Mouse (Mus musculus): ENCODE measurements around the gene Syt12. TPM values are rescaled to one million over a fixed set of nuclear protein-coding genes. Genes with fewer than 3 reads are reported as not detected.

The Syt12 gene
- total RNA-seq, 1 experiment from 2014 or later = not detected

DNA sequence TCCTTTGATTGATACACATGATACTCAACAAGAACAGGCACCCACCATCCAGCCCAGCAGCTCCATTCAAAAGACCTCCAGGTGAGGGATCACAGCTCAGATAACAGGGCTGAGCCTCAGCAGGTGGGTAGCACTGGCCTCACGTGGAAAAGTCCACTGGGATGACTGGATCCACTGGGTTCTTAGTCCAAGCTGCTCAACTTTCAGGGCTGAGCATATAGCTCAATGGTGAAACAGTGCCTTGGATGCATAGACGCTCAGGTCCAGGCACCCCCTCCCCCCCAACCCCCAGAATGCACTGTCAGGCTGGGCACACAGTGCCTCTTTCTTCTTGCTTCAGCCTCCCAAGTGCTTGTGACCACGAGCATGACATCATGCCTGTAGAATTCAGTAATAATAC is 54.2 kb downstream of the Syt12 start:
- no peak for ATAC-seq (replicated peaks; ENCODE audit: insufficient number of reproducible peaks, low FRiP score, low TSS enrichment, poor library complexity, severe bottlenecking)

DNA sequence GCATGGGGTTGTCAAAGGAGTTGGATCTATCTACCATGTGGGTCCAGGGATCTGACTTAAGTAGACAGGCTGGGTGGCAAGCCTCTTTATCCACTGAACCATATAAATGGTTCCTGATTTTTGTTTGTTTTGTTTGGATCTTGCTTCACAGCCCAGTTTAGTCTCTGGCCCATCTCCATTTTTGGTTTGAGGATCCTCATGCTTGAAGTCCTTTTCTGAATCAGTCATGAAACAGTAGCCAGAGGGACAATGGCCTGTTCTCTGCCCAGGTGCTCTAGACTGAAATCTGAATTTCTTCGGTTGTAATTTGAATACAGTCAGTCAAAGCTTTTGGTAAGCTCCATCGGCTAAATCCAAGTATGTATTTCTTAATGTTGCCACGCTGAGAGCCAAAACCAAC is 54.7 kb downstream of the Syt12 start:
- no peak for ATAC-seq (replicated peaks; ENCODE audit: insufficient number of reproducible peaks, low FRiP score, low TSS enrichment, poor library complexity, severe bottlenecking)

DNA sequence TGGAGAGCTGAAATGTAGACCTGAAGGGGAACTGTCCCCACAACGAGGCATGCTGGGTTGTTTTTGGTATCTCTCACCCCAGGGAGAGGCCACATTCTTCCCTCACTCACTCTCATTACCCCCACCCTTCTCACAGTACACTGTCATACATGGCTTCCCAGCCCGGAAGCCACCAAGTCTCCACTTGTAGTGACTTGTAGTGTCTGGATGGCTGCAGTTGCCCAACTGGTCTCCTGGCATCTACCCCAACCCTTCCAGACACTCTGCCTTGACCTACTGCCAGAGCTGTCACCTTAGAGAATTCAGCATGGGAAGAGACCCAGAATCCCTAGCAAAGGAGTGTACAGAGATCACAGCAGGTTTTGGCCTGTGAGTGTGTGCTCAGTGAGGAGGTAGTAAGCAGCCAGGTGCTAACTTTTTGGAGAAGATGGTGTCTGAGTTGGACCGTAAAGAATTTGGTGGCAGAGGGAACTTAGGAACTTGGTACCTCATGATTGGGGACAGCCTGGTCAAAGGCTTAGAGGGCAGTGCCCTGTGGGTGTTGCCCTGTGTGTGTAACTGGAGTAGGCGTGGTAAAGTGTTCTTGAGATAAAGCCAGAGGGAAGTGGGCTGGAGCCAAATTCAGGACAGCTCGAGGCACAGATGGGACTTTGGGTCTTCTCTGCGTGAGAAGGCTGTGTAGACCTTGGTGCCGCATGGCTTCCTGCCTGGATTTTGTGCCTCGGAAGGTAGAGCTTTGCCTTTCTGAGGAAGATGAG is 56.9 kb downstream of the Syt12 start:
- no peak for ATAC-seq (replicated peaks; ENCODE audit: insufficient number of reproducible peaks, low FRiP score, low TSS enrichment, poor library complexity, severe bottlenecking)

DNA sequence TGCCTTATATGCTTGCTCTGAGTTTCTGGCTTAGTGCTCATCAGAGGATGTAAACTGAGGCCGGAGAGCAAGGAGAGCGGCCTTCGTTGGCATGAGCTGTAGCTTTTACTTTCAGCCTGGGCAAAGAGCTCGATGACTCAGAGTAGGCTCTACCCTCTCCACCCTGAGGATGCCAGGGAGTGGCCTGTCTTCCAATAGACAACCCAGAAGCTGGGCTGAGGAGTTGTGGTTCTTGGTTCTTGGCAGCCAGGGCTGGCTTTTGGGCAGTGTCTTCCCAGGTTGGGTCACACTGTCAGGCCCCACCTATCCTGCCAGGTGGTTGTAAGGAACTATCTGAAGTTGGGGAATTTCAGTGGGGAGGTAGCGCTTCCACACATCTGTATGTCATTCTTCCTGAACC is 57.5 kb downstream of the Syt12 start:
- ATAC-seq (replicated peaks; ENCODE audit: insufficient number of reproducible peaks, low FRiP score, low TSS enrichment, poor library complexity, severe bottlenecking) = no peak

DNA sequence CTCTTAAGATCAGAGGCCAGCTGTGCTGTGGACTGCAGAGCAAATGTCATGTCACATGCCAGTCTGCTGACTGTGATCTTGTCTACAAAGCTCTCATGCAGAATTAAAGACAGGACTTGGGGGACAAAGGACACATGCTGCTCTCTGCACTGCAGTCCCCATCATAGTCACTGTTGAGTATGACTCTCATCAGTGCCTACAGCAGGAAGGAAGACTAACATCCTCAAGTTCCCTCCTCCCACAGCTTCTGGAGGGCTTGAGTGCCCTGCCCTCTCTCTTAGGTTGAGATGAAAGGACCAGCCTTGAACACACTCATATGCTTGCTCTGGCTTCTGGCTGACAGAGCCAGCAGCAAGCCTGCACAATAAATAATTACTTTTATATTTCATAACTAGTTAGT is 59.5 kb downstream of the Syt12 start:
- no peak for ATAC-seq (replicated peaks; ENCODE audit: insufficient number of reproducible peaks, low FRiP score, low TSS enrichment, poor library complexity, severe bottlenecking)

DNA sequence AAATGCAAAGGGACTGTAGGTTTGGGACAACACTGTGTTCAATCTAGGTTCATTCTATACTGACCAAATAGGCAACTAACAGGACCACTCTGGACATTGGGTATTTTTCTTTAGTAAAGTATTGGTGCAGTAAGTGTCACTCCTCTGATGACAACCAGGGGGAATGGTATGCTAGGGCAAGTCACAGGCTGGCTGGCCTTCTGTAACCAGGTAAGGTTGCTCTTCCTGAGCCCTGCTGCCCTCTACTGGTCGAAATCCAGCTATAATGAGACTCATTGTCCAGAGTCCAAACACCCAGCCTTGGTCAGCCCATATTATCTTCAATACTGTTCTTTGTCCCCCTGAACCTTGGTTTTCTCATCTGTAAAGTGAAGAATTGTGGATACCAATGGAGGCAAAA is 60.1 kb downstream of the Syt12 start:
- peak; percentile 90 for ATAC-seq (replicated peaks; ENCODE audit: insufficient number of reproducible peaks, low FRiP score, low TSS enrichment, poor library complexity, severe bottlenecking)

DNA sequence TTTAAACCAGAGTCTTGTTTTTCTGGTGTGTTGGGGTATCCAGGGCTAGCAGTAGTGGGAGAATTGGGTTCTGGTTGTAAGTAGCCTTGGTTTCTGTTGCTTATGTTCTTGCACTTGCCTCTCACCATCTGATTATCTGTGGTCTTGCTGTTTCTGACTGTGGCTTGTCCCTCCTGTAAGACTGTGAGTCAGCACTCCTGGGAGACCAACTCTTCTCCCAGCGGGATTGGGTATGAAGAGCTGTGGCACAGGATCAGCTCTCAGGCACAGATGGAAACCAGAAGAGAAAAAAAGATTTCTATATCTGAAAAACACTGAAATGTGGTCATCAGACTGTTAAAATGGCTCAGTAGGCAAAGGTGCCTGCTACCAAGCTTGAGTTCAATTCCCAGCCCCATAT is 62.6 kb downstream of the Syt12 start:
- no peak for ATAC-seq (replicated peaks; ENCODE audit: insufficient number of reproducible peaks, low FRiP score, low TSS enrichment, poor library complexity, severe bottlenecking)

DNA sequence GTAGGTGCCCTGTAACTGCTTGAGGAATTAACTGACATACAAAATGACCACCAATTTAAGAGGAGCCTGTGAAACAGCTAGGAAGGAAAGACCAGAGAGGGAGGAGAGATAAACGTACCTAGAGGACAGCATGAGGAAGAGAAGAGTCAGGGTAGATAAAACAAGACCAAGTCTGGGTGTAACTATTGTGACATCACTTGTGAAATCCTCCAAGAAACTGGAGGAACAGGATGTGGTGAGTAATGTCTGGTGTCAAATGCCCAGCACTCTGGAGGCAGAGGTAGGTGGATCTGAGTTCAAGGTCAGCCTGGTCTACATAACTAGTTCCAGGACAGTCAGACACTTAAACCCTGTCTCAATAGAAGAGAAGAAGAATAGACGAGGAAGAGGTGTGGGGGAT is 68.2 kb downstream of the Syt12 start:
- peak; percentile 95 for ATAC-seq (replicated peaks; ENCODE audit: insufficient number of reproducible peaks, low FRiP score, low TSS enrichment, poor library complexity, severe bottlenecking)

DNA sequence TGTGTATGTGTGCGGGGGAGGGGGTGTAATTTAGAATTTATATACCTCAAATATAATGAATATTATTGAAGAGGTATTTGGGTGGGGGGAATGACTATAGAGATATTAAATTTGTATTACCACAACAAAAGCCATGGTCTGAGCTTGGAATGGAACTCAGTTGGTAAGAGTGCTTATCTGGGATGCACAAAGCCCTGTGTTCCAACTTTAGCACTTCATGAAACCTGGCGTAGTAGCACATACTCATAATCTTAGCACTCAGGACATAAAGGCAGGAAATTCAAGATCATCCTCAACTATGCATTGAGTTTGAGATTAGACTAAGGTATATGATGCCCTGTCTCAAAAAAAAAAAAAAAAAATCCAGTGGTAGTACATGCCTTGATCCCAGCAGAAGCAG is 72.4 kb downstream of the Syt12 start:
- no peak for ATAC-seq (replicated peaks; ENCODE audit: insufficient number of reproducible peaks, low FRiP score, low TSS enrichment, poor library complexity, severe bottlenecking)

DNA sequence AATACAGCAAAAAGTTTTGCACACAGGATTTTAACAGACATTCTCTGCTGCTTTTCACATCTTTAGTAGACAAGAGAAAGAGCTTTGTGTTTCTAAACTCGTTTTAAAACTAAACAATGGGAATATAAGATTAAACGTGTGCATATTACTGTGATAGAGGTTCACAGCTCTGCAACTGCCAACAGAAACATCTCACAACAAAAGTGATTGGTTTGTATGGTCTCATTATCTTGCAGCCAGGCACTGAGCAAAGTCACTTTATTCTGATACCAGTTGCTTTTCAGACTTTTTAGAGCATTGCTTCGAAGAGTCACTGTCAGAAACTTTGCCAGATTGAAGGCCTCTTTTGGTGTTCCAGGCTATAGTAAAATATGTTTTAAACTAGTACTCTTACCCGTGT is 78.3 kb downstream of the Syt12 start:
- no peak for ATAC-seq (replicated peaks; ENCODE audit: insufficient number of reproducible peaks, low FRiP score, low TSS enrichment, poor library complexity, severe bottlenecking)

DNA sequence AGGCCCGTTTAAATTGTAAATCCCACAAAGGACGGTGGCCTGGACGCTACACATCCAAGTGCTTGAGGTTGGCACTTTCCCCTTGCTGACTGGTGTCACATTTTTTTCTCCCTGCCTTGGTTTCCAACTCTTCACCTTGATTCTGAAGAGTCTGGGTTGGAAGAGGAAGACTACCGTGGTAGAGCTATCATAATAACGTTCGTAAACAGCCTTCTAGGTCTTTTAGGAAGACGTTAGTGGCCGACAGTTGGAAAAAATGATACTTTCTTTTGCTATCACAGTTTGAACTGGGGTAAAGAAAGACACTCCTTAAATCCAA is 78.7 kb downstream of the Syt12 start:
- no peak for ATAC-seq (replicated peaks; ENCODE audit: insufficient number of reproducible peaks, low FRiP score, low TSS enrichment, poor library complexity, severe bottlenecking)

DNA sequence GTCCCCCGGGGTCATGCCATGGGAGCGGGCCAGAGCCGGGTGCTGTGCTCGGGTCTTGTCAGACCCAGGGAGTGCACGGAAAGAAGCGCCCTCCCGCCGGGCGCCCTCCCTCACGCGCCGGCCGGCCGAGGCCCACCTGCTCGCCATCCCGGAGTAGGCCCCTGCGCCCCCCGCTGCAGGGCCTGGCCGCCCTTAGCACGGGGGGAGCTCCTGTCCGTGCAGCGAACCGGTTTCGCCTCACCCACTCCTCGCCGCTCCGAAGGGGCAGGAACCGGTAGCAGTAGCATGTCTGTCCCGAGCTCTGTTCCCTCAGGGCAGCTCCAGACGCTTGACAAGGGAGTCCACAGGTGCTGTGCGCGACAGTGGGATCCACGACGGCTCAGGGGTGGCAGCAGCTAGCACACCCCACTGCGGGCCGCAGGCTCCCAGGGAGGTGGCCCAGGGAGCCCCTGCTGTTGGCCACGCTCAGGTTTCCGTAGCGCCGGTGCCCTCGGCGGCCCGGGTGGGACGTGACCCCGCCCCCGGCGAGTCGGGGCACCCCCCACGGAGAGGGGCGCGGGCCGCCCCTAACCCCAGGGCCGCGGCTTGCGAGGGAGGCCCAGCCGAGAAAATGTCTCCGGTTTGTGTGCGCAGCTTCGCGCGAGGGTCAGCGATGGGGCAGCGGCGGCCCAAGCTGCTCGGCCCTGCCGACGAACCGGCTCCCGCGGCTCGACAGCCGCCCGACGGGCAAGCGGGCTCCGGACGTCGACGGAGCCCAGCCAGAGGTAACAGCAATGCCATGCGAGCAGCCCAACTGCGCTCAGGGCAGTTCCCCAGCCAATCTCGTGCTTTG is 79.2 kb downstream of the Syt12 start, which contains the start of gene Kdm2a:
Gene Kdm2a, minus strand, starts transcription at position 488 of the 832 bp plus-strand sequence.
- no peak for ATAC-seq (replicated peaks; ENCODE audit: insufficient number of reproducible peaks, low FRiP score, low TSS enrichment, poor library complexity, severe bottlenecking)

DNA sequence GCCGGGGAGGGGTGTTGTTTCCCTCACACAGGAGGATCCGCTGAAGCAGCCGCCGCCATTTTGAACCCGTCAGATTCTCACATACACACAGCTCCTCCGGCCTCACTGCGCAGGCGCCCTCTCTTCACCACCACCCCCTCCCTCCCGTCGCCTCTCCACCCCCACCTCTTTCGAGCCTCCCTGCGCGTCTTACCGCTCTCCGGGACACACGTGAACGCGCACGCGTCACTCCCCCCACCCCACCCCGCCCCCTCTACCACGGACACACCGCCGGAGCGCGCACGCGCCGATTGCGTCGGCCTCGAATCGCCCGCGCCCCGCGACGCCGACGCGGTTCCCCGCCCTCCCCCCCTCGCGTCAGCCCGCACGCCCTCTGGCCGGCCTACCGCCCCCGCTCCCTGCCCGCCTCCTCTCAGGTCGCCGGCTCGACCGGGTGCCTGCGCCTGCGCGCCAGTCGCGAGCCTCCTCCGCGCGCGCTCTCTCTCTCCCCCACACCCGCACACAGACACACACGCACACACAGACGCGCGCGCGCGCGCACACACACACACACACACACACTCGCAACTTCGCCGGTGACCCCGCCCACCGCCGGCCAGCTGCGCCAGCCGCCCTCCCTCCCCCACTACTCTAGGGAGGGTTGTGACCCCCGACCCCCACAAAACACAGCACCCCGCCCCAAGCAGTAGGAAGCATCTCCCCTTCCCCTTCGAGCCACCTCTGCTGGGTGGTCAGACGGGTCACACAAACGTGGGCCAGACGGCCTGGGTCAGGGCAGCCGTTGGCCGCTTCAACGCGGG is 80.0 kb downstream of the Syt12 start:
- peak; percentile 93 for ATAC-seq (replicated peaks; ENCODE audit: insufficient number of reproducible peaks, low FRiP score, low TSS enrichment, poor library complexity, severe bottlenecking)

DNA sequence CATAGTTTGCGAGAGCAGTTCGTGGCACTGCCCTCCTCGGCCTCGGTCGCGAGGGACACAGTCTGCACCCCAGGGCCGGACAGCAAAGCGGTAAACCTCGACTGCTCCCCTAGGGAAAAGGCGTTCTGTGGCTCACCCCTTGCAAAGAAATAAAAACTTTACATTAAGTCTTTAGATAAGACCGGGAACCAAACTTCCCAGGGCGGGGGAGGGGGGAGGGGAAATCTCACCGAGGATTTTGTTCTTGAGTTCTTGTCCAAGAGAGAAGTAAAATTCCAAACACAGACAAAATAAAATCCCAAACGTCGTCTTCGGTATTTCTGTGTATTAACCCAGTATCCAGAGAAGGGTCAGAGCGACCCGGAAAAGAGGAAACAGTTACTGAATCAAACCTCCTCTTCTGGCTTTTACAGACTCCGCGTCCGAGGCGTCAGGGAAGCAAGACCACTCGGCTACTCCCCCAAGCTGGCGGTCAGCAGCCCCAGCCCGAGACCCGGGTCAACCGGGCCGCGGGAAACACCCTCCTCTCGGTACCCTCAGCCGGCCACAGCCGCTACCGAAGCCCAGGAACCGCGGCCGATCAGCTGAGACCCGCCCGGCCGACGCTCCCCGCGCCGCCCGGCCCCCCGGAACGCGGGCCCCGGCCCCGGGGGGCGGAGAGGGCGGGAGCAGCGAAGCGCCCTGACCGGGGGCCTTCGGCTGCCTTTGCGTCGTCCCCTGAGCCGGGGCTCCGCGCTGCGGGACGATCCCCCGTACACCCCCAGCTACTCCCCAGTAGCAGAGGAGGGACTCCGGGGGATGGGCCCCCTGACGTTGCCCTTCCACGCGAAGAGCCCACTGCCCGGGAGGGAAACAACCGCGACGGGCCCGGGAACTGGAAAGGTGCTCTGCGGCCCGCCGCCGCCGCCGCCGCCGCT is 80.9 kb downstream of the Syt12 start:
- peak; percentile 13; the same call in 1 of the 2 replicates for ATAC-seq (replicated peaks; ENCODE audit: insufficient number of reproducible peaks, low FRiP score, low TSS enrichment, poor library complexity, severe bottlenecking)

Other genes starting within 250 kb of the Syt12 start
- 94.0 to 149 TPM (median 107 TPM) in 3 replicates for gene Pold4, start 245.5 kb downstream of the Syt12 start, total RNA-seq (2017)
- 23.7 to 30.6 TPM (median 27.0 TPM) in 3 replicates for gene Ssh3, start 208.3 kb downstream of the Syt12 start, total RNA-seq (2017)
- gene Ankrd13d, start 194.3 kb downstream of the Syt12 start, total RNA-seq (2017) = 2.4 to 21.5 TPM (median 12.0 TPM) in 3 replicates
- gene Grk2, start 171.2 kb downstream of the Syt12 start, total RNA-seq (2017) = 270 to 475 TPM (median 366 TPM) in 3 replicates
- gene Kdm2a, start 79.2 kb downstream of the Syt12 start, total RNA-seq (2017) = 109 to 142 TPM (median 139 TPM) in 3 replicates
- gene Rhod, start 38.0 kb downstream of the Syt12 start, total RNA-seq (2017) = not detected in 3 replicates
- gene 2010003K11Rik, start 21.1 kb upstream of the Syt12 start, total RNA-seq (2017) = not detected in 3 replicates
- 0.58 TPM in 1 of 3 replicates, not detected in the others for gene Pcx, start 33.0 kb upstream of the Syt12 start, total RNA-seq (2017)
- not detected in 3 replicates for gene Lrfn4, start 138.2 kb upstream of the Syt12 start, total RNA-seq (2017)
- gene Rce1, start 148.2 kb upstream of the Syt12 start, total RNA-seq (2017) = 16.7 to 27.3 TPM (median 27.2 TPM) in 3 replicates
- gene Gm960, start 221.2 kb upstream of the Syt12 start, total RNA-seq (2017) = not detected in 3 replicates
- gene Sptbn2, start 233.7 kb upstream of the Syt12 start, total RNA-seq (2017) = not detected in 3 replicates

Measured in monocyte, adult 5-6 weeks (primary cell).